ENCODE assay signal across 20 mouse cellular contexts in the genomic region with DNA sequence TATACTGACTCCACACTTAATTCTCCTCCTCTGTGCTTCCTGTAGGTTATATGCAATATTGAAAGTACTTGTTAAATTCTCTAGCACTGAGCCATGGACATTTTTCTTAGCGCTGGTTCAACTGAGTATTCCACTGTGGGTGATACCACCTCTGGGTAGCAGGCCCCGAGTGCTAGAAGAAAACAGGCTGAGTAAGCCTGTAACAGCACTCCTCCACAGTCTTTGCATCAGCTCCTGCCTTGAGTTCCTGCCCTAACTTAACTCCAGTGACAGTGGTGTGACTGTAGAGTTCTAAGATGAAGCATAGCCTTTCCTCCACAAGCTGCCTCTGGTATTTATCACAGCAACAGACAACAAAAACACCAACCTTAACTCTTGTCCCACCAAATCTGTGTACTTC. TPM values are rescaled to one million over a fixed set of nuclear protein-coding genes. Genes with fewer than 3 reads are reported as not detected.
"Had no signal": no experiment of that assay in that cellular context is flagged by ENCODE, and none has a peak within 500 bp of the region (broad histone marks: within the 10 kb centered on the region; RNA-seq: fewer than 3 reads in every experiment).

No protein-coding gene starts in this region.

- H3K36me3 ChIP-seq: liver, embryonic 13.5 days; liver, embryonic 15.5 days; lung, embryonic 15.5 days; midbrain, embryonic 12.5 days; midbrain, embryonic 15.5 days; neural tube, embryonic 12.5 days had no signal

- ATAC-seq: liver, postnatal 0 days; lung, postnatal 0 days; midbrain, embryonic 15.5 days had no signal

- H3K4me1 ChIP-seq: liver, embryonic 13.5 days; liver, embryonic 15.5 days; lung, embryonic 15.5 days; megakaryocyte, embryonic 14.5 days; midbrain, embryonic 12.5 days; midbrain, embryonic 15.5 days; neural tube, embryonic 12.5 days had no signal

- DNase-seq: liver, embryonic 13.5 days; liver, postnatal 0 days; lung, adult 2 months; lung, postnatal 14 days; lung, postnatal 36 days; retina, postnatal 1 day; right cerebral cortex, postnatal 14 days; right cerebral cortex, postnatal 4 days; spleen, adult 18-20 months; thymus, adult 2 months; thymus, postnatal 14 days; thymus, postnatal 36 days had no signal

- H3K27ac ChIP-seq: liver, embryonic 13.5 days; liver, embryonic 15.5 days; lung, embryonic 15.5 days; macrophage; midbrain, embryonic 12.5 days; midbrain, embryonic 15.5 days; neural tube, embryonic 12.5 days had no signal

- H3K9me3 ChIP-seq: liver, embryonic 13.5 days; liver, embryonic 15.5 days; lung, embryonic 15.5 days; midbrain, embryonic 12.5 days; midbrain, embryonic 15.5 days; neural tube, embryonic 12.5 days had no signal

- H3K4me3 ChIP-seq: liver, embryonic 13.5 days; liver, embryonic 15.5 days; lung, embryonic 15.5 days; megakaryocyte, embryonic 14.5 days; midbrain, embryonic 12.5 days; midbrain, embryonic 15.5 days; neural tube, embryonic 12.5 days had no signal

- H3K27me3 ChIP-seq: liver, embryonic 13.5 days; liver, embryonic 15.5 days; lung, embryonic 15.5 days; megakaryocyte, embryonic 14.5 days; midbrain, embryonic 12.5 days; midbrain, embryonic 15.5 days; neural tube, embryonic 12.5 days had no signal

- H3K4me2 ChIP-seq: liver, embryonic 13.5 days; liver, embryonic 15.5 days; lung, embryonic 15.5 days; midbrain, embryonic 12.5 days; midbrain, embryonic 15.5 days; neural tube, embryonic 12.5 days had no signal

- H3K9ac ChIP-seq: liver, embryonic 13.5 days; liver, embryonic 15.5 days; liver, postnatal 0 days; lung, embryonic 15.5 days; midbrain, embryonic 12.5 days; midbrain, embryonic 15.5 days; neural tube, embryonic 12.5 days had no signal

RNA-seq across cellular contexts. Expression of a gene that starts 22.8 kb away (rescaled TPM):
- polyA plus RNA-seq: liver, postnatal 0 days; macrophage had no signal
